In genomic region chr11:84760622-84761196, GRCm38 (mm10) we compare ENCODE assay signal across 8 mouse cellular contexts. TPM values are rescaled to one million over a fixed set of nuclear protein-coding genes. Genes with fewer than 3 reads are reported as not detected.
DNase-seq lines count a peak whose midpoint lies in the region; ATAC-seq and TF ChIP-seq lines count a peak whose summit lies in the region.

No protein-coding gene starts in this region.

- peak; percentile 62 for DNase-seq in cerebellum, adult 2 months
- peak; percentile 87 for DNase-seq in hindbrain, postnatal 0 days (ENCODE audit: low spot score)
- no peak for DNase-seq in urinary bladder, postnatal 14 days (ENCODE audit: low spot score)
- no peak for DNase-seq in liver, embryonic 11.5 days (ENCODE audit: low spot score)
- DNase-seq in natural killer cell, adult 2 months (ENCODE audit: low spot score in 2 of 2): no peak
- no peak for DNase-seq in thymus, postnatal 36 days

- no peaks in the 10 kb centered on the region for H3K9me3 ChIP-seq in embryonic facial prominence, embryonic 15.5 days (replicated peaks)
- no peaks in the 10 kb centered on the region for H3K9me3 ChIP-seq in hindbrain, postnatal 0 days (ENCODE audit: low read length)
- no peaks in the 10 kb centered on the region for H3K9me3 ChIP-seq in midbrain, embryonic 13.5 days
- no peaks in the 10 kb centered on the region for H3K9me3 ChIP-seq in liver, embryonic 11.5 days (ENCODE audit: control insufficient read depth, low read length)

- 10% methylated on average over 15 of the region's 15 CpGs for WGBS in cerebellum, adult 2 months
- 18% methylated on average over 15 of the region's 15 CpGs for WGBS in embryonic facial prominence, embryonic 15.5 days
- WGBS in hindbrain, postnatal 0 days: 1% methylated on average over 15 of the region's 15 CpGs
- WGBS in midbrain, embryonic 13.5 days: 4% methylated on average over 15 of the region's 15 CpGs
- WGBS in liver, embryonic 11.5 days: 50% methylated on average over 15 of the region's 15 CpGs

- 0 out of 2 replicates have a peak overlapping the region, but pooled peaks have one; percentile 6 for H3K4me2 ChIP-seq in embryonic facial prominence, embryonic 15.5 days (replicated peaks)
- H3K4me2 ChIP-seq in hindbrain, postnatal 0 days (ENCODE audit: low read depth, low read length): peak overlapping the region; percentile 43
- H3K4me2 ChIP-seq in midbrain, embryonic 13.5 days (replicated peaks): peak overlapping the region; percentile 38
- H3K4me2 ChIP-seq in liver, embryonic 11.5 days: no peak overlapping the region

- H3K36me3 ChIP-seq in embryonic facial prominence, embryonic 15.5 days: no peaks in the 10 kb centered on the region
- no peaks in the 10 kb centered on the region for H3K36me3 ChIP-seq in hindbrain, postnatal 0 days (ENCODE audit: insufficient read depth, low read length)
- H3K36me3 ChIP-seq in midbrain, embryonic 13.5 days: no peaks in the 10 kb centered on the region
- H3K36me3 ChIP-seq in liver, embryonic 11.5 days (ENCODE audit: control insufficient read depth, insufficient read depth, low read length): no peaks in the 10 kb centered on the region

- H3K27ac ChIP-seq in cerebellum, adult 2 months (ENCODE audit: insufficient read depth, low read length): no peak overlapping the region
- no peak overlapping the region for H3K27ac ChIP-seq in embryonic facial prominence, embryonic 15.5 days (replicated peaks)
- H3K27ac ChIP-seq in hindbrain, postnatal 0 days: peak overlapping the region; percentile 7
- H3K27ac ChIP-seq in midbrain, embryonic 13.5 days: peak overlapping the region; percentile 75
- H3K27ac ChIP-seq in liver, embryonic 11.5 days (ENCODE audit: low read depth, low read length): no peak overlapping the region

- peak overlapping the region; percentile 3 for H3K4me3 ChIP-seq in cerebellum, adult 2 months (replicated peaks; ENCODE audit: insufficient read depth, low read depth, low read length)
- H3K4me3 ChIP-seq in embryonic facial prominence, embryonic 15.5 days (replicated peaks): no peak overlapping the region
- H3K4me3 ChIP-seq in hindbrain, postnatal 0 days (ENCODE audit: low read length): 0 out of 2 replicates have a peak overlapping the region, but pooled peaks have one; percentile 2
- 0 out of 2 replicates have a peak overlapping the region, but pooled peaks have one; percentile 4 for H3K4me3 ChIP-seq in midbrain, embryonic 13.5 days (replicated peaks)
- H3K4me3 ChIP-seq in liver, embryonic 11.5 days (ENCODE audit: low read depth, low read length): no peak overlapping the region

- ATAC-seq in embryonic facial prominence, embryonic 15.5 days (ENCODE audit: insufficient number of reproducible peaks, low FRiP score, low TSS enrichment, low read depth): no peak
- ATAC-seq in hindbrain, postnatal 0 days: peak; percentile 82
- ATAC-seq in midbrain, embryonic 13.5 days: peak; percentile 84
- no peak for ATAC-seq in liver, embryonic 11.5 days (replicated peaks; ENCODE audit: low FRiP score)

- TF ChIP-seq POLR2A in cerebellum, adult 2 months (IDR thresholded peaks at IDR 0.05; ENCODE audit: borderline replicate concordance, insufficient read depth, low read length): no peak

- no peak for TF ChIP-seq CTCF in cerebellum, adult 2 months (IDR thresholded peaks at IDR 0.05; ENCODE audit: borderline replicate concordance, insufficient read depth, low read depth, low read length)
- 0 out of 2 replicates have a peak, but pooled peaks have one; percentile 8 for TF ChIP-seq CTCF in hindbrain, postnatal 0 days (IDR thresholded peaks at IDR 0.05; ENCODE audit: low read depth)

- no peaks in the 10 kb centered on the region for H3K27me3 ChIP-seq in cerebellum, adult 2 months (ENCODE audit: control insufficient read depth, insufficient read depth, low read length)
- H3K27me3 ChIP-seq in embryonic facial prominence, embryonic 15.5 days: peaks cover 23% of the 10 kb centered on the region
- H3K27me3 ChIP-seq in hindbrain, postnatal 0 days (ENCODE audit: insufficient read depth, low read length): no peaks in the 10 kb centered on the region
- H3K27me3 ChIP-seq in midbrain, embryonic 13.5 days: peaks cover 42% of the 10 kb centered on the region
- H3K27me3 ChIP-seq in liver, embryonic 11.5 days (replicated peaks; ENCODE audit: control insufficient read depth, insufficient read depth, low read length): peaks cover 37% of the 10 kb centered on the region

- H3K4me1 ChIP-seq in cerebellum, adult 2 months (ENCODE audit: control insufficient read depth, insufficient read depth, low read length): peaks cover 28% of the 10 kb centered on the region
- peaks cover 17% of the 10 kb centered on the region for H3K4me1 ChIP-seq in embryonic facial prominence, embryonic 15.5 days
- peaks cover 12% of the 10 kb centered on the region for H3K4me1 ChIP-seq in hindbrain, postnatal 0 days (ENCODE audit: insufficient read depth, low read length)
- H3K4me1 ChIP-seq in midbrain, embryonic 13.5 days (replicated peaks): peaks cover 56% of the 10 kb centered on the region
- H3K4me1 ChIP-seq in liver, embryonic 11.5 days (replicated peaks; ENCODE audit: control insufficient read depth, insufficient read depth, low read length): no peaks in the 10 kb centered on the region

- H3K9ac ChIP-seq in embryonic facial prominence, embryonic 15.5 days: no peak overlapping the region
- no peak overlapping the region for H3K9ac ChIP-seq in hindbrain, postnatal 0 days (replicated peaks; ENCODE audit: low read length)
- H3K9ac ChIP-seq in midbrain, embryonic 13.5 days (replicated peaks): no peak overlapping the region; the same call in 1 of the 2 replicates
- H3K9ac ChIP-seq in liver, embryonic 11.5 days (ENCODE audit: low read depth, low read length): no peak overlapping the region

RNA-seq across cellular contexts. Expression of gene Mrm1, which starts 58.6 kb away (rescaled TPM):
- polyA plus RNA-seq in cerebellum, adult 2 months (2012; rRNA removed): 16.5 and 44.6 TPM in 2 replicates
- 13.1 and 13.2 TPM in 2 replicates for polyA plus RNA-seq in embryonic facial prominence, embryonic 15.5 days (2015; fragmentation: Nextera tagmentation; extraction: Ambion mirVana)
- 15.0 and 23.0 TPM in 2 replicates for total RNA-seq in hindbrain, postnatal 0 days (2014; rRNA removed)
- polyA plus RNA-seq in hindbrain, postnatal 0 days (2015; fragmentation: Nextera tagmentation; extraction: Ambion mirVana): 17.1 and 20.9 TPM in 2 replicates
- polyA plus RNA-seq in midbrain, embryonic 13.5 days (2015; fragmentation: Nextera tagmentation; extraction: Ambion mirVana): 8.5 and 10.7 TPM in 2 replicates
- 19.4 and 20.5 TPM in 2 replicates for polyA plus RNA-seq in liver, embryonic 11.5 days (2014; fragmentation: Nextera tagmentation; extraction: Ambion mirVana)

Comparison
In these comparisons a context has a peak if more than half of its experiments do, and no peak if none do; other contexts are left out.
1. DNase-seq: peak in cerebellum, adult 2 months (2 of 2) and hindbrain, postnatal 0 days (single experiment); none in urinary bladder, postnatal 14 days (single experiment), liver, embryonic 11.5 days (single experiment), natural killer cell, adult 2 months (0 of 2) and thymus, postnatal 36 days (0 of 2).
2. H3K27ac ChIP-seq: peak in hindbrain, postnatal 0 days (single experiment) and midbrain, embryonic 13.5 days (single experiment); none in cerebellum, adult 2 months (single experiment), embryonic facial prominence, embryonic 15.5 days (single experiment) and liver, embryonic 11.5 days (single experiment).
3. H3K4me3 ChIP-seq: peak in cerebellum, adult 2 months (single experiment), hindbrain, postnatal 0 days (single experiment) and midbrain, embryonic 13.5 days (single experiment); none in embryonic facial prominence, embryonic 15.5 days (single experiment) and liver, embryonic 11.5 days (single experiment).
4. ATAC-seq: peak in hindbrain, postnatal 0 days (single experiment) and midbrain, embryonic 13.5 days (single experiment); none in embryonic facial prominence, embryonic 15.5 days (single experiment) and liver, embryonic 11.5 days (single experiment).